Mouse (Mus musculus) MEL (cell line): ENCODE data around the gene Cep112.

Experiments used
- CHD1 ChIP-seq: IDR thresholded peaks from 2 replicates; pipeline ENCODE4 v1.6.1; 2012; ENCODE audit warnings: low read depth, mild to moderate bottlenecking, inconsistent platforms, low read length, improper control_type of control experiment
- POLR2A ChIP-seq, 2 experiments: IDR thresholded peaks; 2 replicates each; pipeline ENCODE4 v1.6.1; 2011 to 2012; ENCODE audit warnings: low read length in 2 of 2, mild to moderate bottlenecking in 2 of 2, control low read depth in 1 of 2, improper control_type of control experiment in 1 of 2, low read depth in 1 of 2, moderate library complexity in 1 of 2; ENCODE audit not compliant: control insufficient read depth in 1 of 2, insufficient read depth in 1 of 2, poor library complexity in 1 of 2

DNA sequence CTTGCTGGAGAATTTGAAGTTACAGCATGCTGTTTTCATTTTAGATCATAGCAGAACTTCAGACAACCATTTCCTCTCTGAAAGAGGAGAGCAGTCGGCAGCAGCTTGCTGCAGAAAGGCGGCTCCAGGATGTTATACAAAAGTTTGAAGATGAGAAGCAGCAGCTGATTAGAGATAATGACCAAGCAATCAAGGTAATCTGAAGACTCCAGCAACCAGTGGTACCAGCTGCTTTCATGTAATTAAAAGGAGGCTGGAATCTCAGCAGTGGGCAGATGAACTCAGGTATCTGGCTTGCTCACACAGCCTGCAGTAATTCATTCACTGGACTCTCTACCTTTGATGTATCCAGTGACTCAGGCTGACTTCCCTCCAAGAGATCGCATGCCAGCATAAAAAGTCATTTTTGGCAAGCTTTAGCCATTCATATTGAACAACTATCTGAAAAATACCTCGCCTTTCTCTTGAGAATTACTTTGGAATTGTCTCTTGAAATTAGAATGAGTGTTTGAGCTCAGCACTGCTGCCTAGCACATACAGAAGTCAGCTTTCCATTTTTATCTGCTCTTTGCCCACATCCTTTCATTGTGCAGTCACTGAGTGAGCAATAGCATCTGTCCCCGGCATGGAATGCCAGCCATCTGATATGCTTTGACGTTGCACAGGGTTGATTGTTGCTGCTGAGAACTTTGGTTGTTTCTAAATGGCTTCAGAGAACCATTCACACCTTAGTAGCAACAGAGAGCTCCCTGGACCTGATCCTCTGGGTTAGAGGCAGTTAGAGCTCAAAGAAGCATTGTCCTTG, 332.8 kb downstream of the Cep112 start:
- TF ChIP-seq CHD1 (no peak), POLR2A (IDR thresholded peaks at IDR 0.05; ENCODE audit: control insufficient read depth in 1 of 2, insufficient read depth in 1 of 2, low read depth in 1 of 2, low read length in 2 of 2, poor library complexity in 1 of 2) (no peak)
